Mouse (Mus musculus) sigmoid colon, adult 10 weeks (tissue): ENCODE measurements around the gene Ccdc162. TPM values are rescaled to one million over a fixed set of nuclear protein-coding genes. Genes with fewer than 3 reads are reported as not detected.

Source experiments
- polyA plus RNA-seq: library from polyadenylated mRNA; stranded (reverse); fragments of 350-450 nt; fragmentation: Illumina TruSeq; extraction: RNeasy Lipid Tissue Mini Kit (QIAGEN cat#74804); gene quantifications from one replicate; pipeline ENCODE4 v1.2.3, GENCODE M21; 2014; ENCODE audit warnings: low read depth, low replicate concordance

Ccdc162 gene
- polyA plus RNA-seq, result 0.47 TPM

DNA sequence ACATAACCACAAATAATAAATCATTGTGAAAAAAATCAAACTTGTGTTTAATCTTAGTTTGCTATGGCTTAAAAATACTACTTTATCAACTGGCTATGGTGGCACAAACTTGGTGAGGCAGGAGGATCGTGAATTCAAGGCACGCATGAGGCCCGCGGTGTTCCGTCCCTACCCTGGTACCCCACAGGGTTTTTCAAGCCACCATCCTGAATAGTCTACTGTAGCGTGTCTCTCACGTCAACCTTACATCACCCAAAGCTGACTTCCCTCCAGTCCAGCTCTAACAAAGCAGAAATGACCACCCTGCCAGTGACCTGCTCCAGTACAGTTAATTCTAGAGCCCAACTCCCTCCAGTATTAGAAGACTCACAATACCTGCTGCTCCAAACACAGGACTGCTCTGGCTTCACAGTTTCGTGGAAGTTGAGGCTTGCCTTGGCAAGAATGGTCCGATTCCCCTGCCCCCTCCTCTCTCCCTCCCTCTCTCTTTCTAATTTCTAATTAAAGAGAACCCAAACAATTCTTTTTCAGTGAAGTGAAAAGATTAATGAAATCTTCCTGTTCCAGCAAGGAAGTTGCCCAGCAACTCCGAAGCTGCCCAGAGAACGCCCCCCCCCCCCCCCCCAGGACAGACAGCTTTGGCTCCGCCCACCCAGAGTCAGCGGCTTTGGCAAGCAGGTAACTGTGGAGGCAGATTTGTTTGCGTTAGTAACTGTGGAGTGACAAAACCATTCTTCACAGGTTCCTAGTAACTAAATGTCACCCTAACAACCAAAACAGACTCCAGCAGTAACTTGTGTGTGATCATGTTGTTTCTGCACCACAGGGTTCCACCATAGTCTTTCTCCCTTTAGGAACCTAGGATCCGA is at the start of gene Ccdc162:
Ccdc162 (minus strand) TSS at position 606 of the 869 bp plus-strand sequence.

DNA sequence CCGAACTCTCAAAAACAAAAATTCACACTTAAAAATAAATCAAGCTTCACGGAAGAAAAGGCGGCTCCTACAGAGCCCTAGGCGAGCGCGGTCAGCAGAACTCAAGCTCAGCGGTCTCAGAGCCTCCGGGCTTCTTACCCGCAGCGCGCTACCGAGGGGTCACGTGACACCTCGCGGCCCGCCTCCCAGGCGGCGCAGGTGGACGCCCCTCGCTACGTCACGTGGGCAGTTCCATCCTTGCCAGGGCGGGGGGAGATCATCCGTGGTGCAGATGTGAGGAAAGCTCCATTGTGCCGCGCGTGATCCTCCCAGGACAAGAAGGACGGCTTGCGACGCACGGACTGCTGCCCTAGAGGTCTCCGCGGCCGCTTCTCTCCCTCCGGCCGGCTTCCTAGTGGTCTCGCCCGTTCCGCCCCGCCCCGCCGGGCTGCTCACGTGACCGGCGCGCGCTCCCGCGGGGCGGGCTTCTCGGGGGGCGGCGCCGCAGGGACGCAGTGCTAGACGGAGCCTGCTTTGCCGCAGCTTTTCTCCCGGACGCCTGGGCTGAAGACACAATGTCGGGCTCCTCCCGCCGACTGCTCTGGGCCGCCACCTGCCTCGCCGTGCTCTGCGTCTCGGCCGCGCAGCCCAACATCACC is 197.3 kb downstream of the Ccdc162 start, which contains the start of gene Cd164:
Cd164 (plus strand) TSS at position 434 of the 638 bp plus-strand sequence.

DNA sequence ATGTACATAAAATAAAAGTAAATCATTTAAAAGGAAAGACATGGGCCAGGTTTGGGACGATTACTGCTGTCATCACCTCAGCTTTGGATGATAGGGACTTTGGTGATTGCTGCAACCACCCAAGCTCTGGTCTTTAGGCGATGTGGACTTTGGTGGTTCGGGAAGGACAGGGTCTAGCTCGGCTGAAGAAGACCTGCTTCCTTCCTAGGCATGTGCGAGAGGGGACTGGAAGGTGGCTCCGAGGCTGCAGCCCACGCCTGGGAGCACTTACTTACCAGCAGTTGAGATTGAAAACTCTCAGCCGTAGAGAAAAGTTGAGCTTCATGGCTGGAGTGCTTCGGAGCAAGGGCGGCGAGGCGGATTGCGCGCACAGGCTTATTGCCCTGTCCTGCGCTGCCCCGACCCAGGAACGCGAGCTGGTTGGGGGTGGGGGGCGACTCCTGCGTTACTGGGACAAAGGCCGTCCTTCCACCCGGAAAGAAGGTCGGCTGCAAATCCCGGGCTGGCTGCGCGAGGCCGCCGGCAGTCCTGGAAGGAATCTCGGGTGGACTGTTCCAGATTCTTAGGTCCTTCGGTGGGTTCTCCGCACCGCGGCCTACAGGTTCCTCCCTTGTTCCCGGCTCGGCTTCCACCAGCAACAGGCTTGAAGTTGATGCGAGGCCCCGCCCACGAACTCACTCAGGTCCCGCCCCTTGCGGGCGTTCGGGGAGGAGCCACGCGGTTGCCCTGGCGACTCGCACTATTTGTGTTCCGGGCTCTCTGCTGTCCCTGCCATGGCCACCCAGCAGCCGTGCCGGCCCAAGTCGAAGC is 226.5 kb downstream of the Ccdc162 start, which contains the start of the genes Smpd2 and Ppil6:
Smpd2 (minus strand) TSS at position 662 of the 810 bp plus-strand sequence.
Ppil6 (plus strand) TSS at position 732 of the 810 bp plus-strand sequence.

Other genes with a start within 250 kb of the Ccdc162 start
- 3.7 TPM for gene Mical1, start 240.3 kb downstream of the Ccdc162 start, polyA plus RNA-seq
- 5.0 TPM for gene Smpd2, start 226.3 kb downstream of the Ccdc162 start, polyA plus RNA-seq
- 7.3 TPM for gene Ppil6, start 226.2 kb downstream of the Ccdc162 start, polyA plus RNA-seq
- gene Cd164, start 197.2 kb downstream of the Ccdc162 start, polyA plus RNA-seq, result 932 TPM
- 8.6 TPM for gene Cep57l1, start 93.2 kb upstream of the Ccdc162 start, polyA plus RNA-seq
- 26.4 TPM for gene Sesn1, start 93.3 kb upstream of the Ccdc162 start, polyA plus RNA-seq